Mouse (Mus musculus) hindbrain, postnatal 0 days (tissue): ENCODE measurements at regions not wholly inside any gene's neighbourhood (a gene's known extent, or its start where the extent isn't known, plus 50 kb on each side); places are given as distances from the start of the nearest gene placed in this dataset.
"Not testable (repeated sequence)": the region's sequence is repeated elsewhere in the genome, so short reads cannot be mapped to it uniquely, and the experiment has no call there.

Source experiments
- ATAC-seq: fragments of 200-750 bp; cut with Nextera tagmentation; 2 replicates; pipeline ENCODE4 v1.8.0; 2017; ENCODE audit warnings: mild to moderate bottlenecking, moderate TSS enrichment, moderate library complexity
- DNase-seq: peaks from one replicate; pipeline ENCODE4 v3.0.0-alpha.2; 2015; ENCODE audit warnings: low spot score
- H3K27ac ChIP-seq: fragments of 300-500 bp; sonication (generic); 2 replicates; pipeline ENCODE4 v1.5.1; 2014; ENCODE audit warnings: mild to moderate bottlenecking
- H3K27me3 ChIP-seq: fragments of 300-500 bp; sonication (generic); 2 replicates; pipeline ENCODE4 v1.6.1; 2014; ENCODE audit warnings: low read length, mixed read lengths; ENCODE audit not compliant: insufficient read depth
- H3K36me3 ChIP-seq: fragments of 300-500 bp; sonication (generic); 2 replicates; pipeline ENCODE4 v1.6.1; 2014; ENCODE audit warnings: low read length, mixed read lengths; ENCODE audit not compliant: insufficient read depth
- H3K4me1 ChIP-seq: fragments of 300-500 bp; sonication (generic); 2 replicates; pipeline ENCODE4 v1.6.1; 2014; ENCODE audit warnings: antibody characterized with exemption, low read length, mixed read lengths; ENCODE audit not compliant: insufficient read depth
- H3K4me2 ChIP-seq: fragments of 300-500 bp; sonication (generic); 2 replicates; pipeline ENCODE4 v1.6.1; 2014; ENCODE audit warnings: low read depth, mild to moderate bottlenecking, low read length, moderate library complexity, mixed read lengths
- H3K4me3 ChIP-seq: fragments of 300-500 bp; sonication (generic); 2 replicates; pipeline ENCODE4 v1.5.1; 2014; ENCODE audit warnings: low read length
- H3K9ac ChIP-seq: fragments of 300-500 bp; sonication (generic); replicated peaks from 2 replicates; pipeline ENCODE4 v1.6.1; 2014; ENCODE audit warnings: mild to moderate bottlenecking, low read length, moderate library complexity, mixed read lengths
- H3K9me3 ChIP-seq: fragments of 300-500 bp; sonication (generic); 2 replicates; pipeline ENCODE4 v1.6.1; 2016; ENCODE audit warnings: low read length, mixed read lengths
- CTCF ChIP-seq: IDR thresholded peaks from 2 replicates; pipeline ENCODE4 v1.5.1; 2016; ENCODE audit warnings: antibody characterized with exemption, control low read depth, low read depth
- WGBS: fragments of 180-500 bp; shearing (Covaris S2); extraction: QIAGEN DNeasy Blood & Tissue Kit; methylation state at CpG from one replicate; pipeline ENCODE4 v1.1.7; 2014; 5-methylcytosine and 5-hydroxymethylcytosine counted together

- Histone ChIP-seq H3K4me3 (no peak overlapping the region), H3K4me1 (no peaks in the 10 kb centered on the region), H3K9me3 (no peaks in the 10 kb centered on the region), H3K9ac (no peak overlapping the region), H3K27ac (no peak overlapping the region), H3K36me3 (no peaks in the 10 kb centered on the region), H3K4me2 (no peak overlapping the region), H3K27me3 (no peaks in the 10 kb centered on the region)
- no peak for ATAC-seq
- TF ChIP-seq CTCF, result peak; percentile 53
- 50% methylated on average over 8 of the region's 8 CpGs for WGBS
- DNase-seq, result peak; percentile 24
Observed at GRCm38 (mm10) chr9:23674833-23675232, 423.0 kb upstream of the Npsr1 start.

- DNase-seq (no peak), ATAC-seq (no peak)
- no peak overlapping the region for H3K4me3 ChIP-seq
- H3K4me2 ChIP-seq, result no peak overlapping the region
- no peak overlapping the region for H3K9ac ChIP-seq
- H3K4me1 ChIP-seq, result no peaks in the 10 kb centered on the region
- no peaks in the 10 kb centered on the region for H3K36me3 ChIP-seq
- no peak for TF ChIP-seq CTCF
- 0 out of 2 replicates have a peak, but pooled peaks cover 2% of the 10 kb centered on the region for H3K9me3 ChIP-seq
- H3K27me3 ChIP-seq, result no peaks in the 10 kb centered on the region
- no peak overlapping the region for H3K27ac ChIP-seq
Observed at GRCm38 (mm10) chr9:23689456-23689855, 408.3 kb upstream of the Npsr1 start.

- Histone ChIP-seq H3K9ac (no peak overlapping the region), H3K4me1 (no peaks in the 10 kb centered on the region), H3K4me3 (no peak overlapping the region), H3K27ac (no peak overlapping the region), H3K9me3 (no peaks in the 10 kb centered on the region), H3K4me2 (no peak overlapping the region), H3K27me3 (no peaks in the 10 kb centered on the region), H3K36me3 (no peaks in the 10 kb centered on the region)
- DNase-seq, result no peak
- 28% methylated on average over 8 of the region's 8 CpGs for WGBS
- TF ChIP-seq CTCF, result no peak
- ATAC-seq, result no peak
Observed at GRCm38 (mm10) chr9:23692768-23693441, 404.9 kb upstream of the Npsr1 start.

- Histone ChIP-seq H3K9ac (no peak overlapping the region), H3K27me3 (no peaks in the 10 kb centered on the region), H3K36me3 (no peaks in the 10 kb centered on the region), H3K4me3 (no peak overlapping the region), H3K9me3 (no peaks in the 10 kb centered on the region), H3K4me2 (no peak overlapping the region), H3K4me1 (no peaks in the 10 kb centered on the region), H3K27ac (no peak overlapping the region)
- 51% methylated on average over 1 of the region's 1 CpGs for WGBS
- DNase-seq (no peak), ATAC-seq (no peak)
- no peak for TF ChIP-seq CTCF
Observed at GRCm38 (mm10) chr9:23693442-23693829, 404.4 kb upstream of the Npsr1 start.

- no peak for ATAC-seq
- H3K9ac ChIP-seq, result no peak overlapping the region
- no peaks in the 10 kb centered on the region for H3K27me3 ChIP-seq
- no peak overlapping the region for H3K4me3 ChIP-seq
- no peaks in the 10 kb centered on the region for H3K9me3 ChIP-seq
- no peak overlapping the region for H3K4me2 ChIP-seq
- no peaks in the 10 kb centered on the region for H3K36me3 ChIP-seq
- no peak for DNase-seq
- WGBS, result 83% methylated on average over 2 of the region's 2 CpGs
- H3K27ac ChIP-seq, result no peak overlapping the region
- no peak for TF ChIP-seq CTCF
- H3K4me1 ChIP-seq, result no peaks in the 10 kb centered on the region
Observed at GRCm38 (mm10) chr9:23694481-23694880, 403.3 kb upstream of the Npsr1 start.

- ATAC-seq (no peak), DNase-seq (no peak)
- no peaks in the 10 kb centered on the region for H3K36me3 ChIP-seq
- 93% methylated on average over 1 of the region's 1 CpGs for WGBS
- H3K27ac ChIP-seq, result no peak overlapping the region
- no peak overlapping the region for H3K4me2 ChIP-seq
- H3K9me3 ChIP-seq, result no peaks in the 10 kb centered on the region
- no peak overlapping the region for H3K9ac ChIP-seq
- no peaks in the 10 kb centered on the region for H3K27me3 ChIP-seq
- H3K4me3 ChIP-seq, result no peak overlapping the region
- no peak for TF ChIP-seq CTCF
- H3K4me1 ChIP-seq, result no peaks in the 10 kb centered on the region
Observed at GRCm38 (mm10) chr9:23700567-23700966, 397.2 kb upstream of the Npsr1 start.

GRCm38 (mm10) chr9:23717584-23717983 lies 380.2 kb upstream of the Npsr1 start:
- not testable (repeated sequence) for ATAC-seq, H3K4me2 ChIP-seq
- DNase-seq, result peak; percentile 14

More at GRCm38 (mm10) chr9:23717584-23717983, 380.2 kb upstream of the Npsr1 start:
- H3K27ac ChIP-seq, H3K9me3 ChIP-seq, H3K36me3 ChIP-seq, H3K4me3 ChIP-seq, H3K27me3 ChIP-seq, H3K4me1 ChIP-seq, H3K9ac ChIP-seq: not testable (repeated sequence)
